Mouse (Mus musculus) MEL (cell line): Measurements from ENCODE around the gene Vmn1r232. TPM values are rescaled to one million over a fixed set of nuclear protein-coding genes. Genes with fewer than 3 reads are reported as not detected.

ENCODE experiments used
- DNase-seq: peaks from one replicate; pipeline ENCODE4 v3.0.0; 2011; ENCODE audit warnings: low read depth, low spot score
- H3K27ac ChIP-seq: 2 replicates; pipeline ENCODE4 v1.5.1; 2012; ENCODE audit warnings: low read depth, mild to moderate bottlenecking, control low read depth, low read length, moderate library complexity; ENCODE audit not compliant: control insufficient read depth
- H3K27me3 ChIP-seq, 2 experiments: fragments of 150-350 bp in 1 of 2; sonication (generic) in 1 of 2; 2 replicates each; pipeline ENCODE4 v1.6.1; 2012; ENCODE audit warnings: low read length in 2 of 2, mild to moderate bottlenecking in 2 of 2, improper control_type of control experiment in 1 of 2, moderate library complexity in 1 of 2; ENCODE audit not compliant: insufficient read depth in 2 of 2, control insufficient read depth in 1 of 2
- H3K36me3 ChIP-seq, 2 experiments: 2 replicates each; pipeline ENCODE4 v1.6.1; 2012 to 2014; ENCODE audit warnings: low read length in 2 of 2, improper control_type of control experiment in 1 of 2, inconsistent platforms in 1 of 2, mild to moderate bottlenecking in 1 of 2; ENCODE audit not compliant: insufficient read depth in 2 of 2, control insufficient read depth in 1 of 2
- H3K4me1 ChIP-seq, 2 experiments: fragments of 150-350 bp in 1 of 2; sonication (generic) in 1 of 2; 2 replicates each; pipeline ENCODE4 v1.6.1; 2012; ENCODE audit warnings: low read length in 2 of 2, improper control_type of control experiment in 1 of 2, mild to moderate bottlenecking in 1 of 2; ENCODE audit not compliant: insufficient read depth in 2 of 2, control insufficient read depth in 1 of 2
- H3K4me3 ChIP-seq, 2 experiments: fragments of 150-350 bp in 1 of 2; sonication (generic) in 1 of 2; 2 replicates each; pipeline ENCODE4 v1.5.1; 2012; ENCODE audit warnings: low read depth in 2 of 2, low read length in 2 of 2, mild to moderate bottlenecking in 2 of 2, moderate library complexity in 2 of 2, control low read depth in 1 of 2, improper control_type of control experiment in 1 of 2; ENCODE audit not compliant: control insufficient read depth in 1 of 2, insufficient read depth in 1 of 2
- H3K79me2 ChIP-seq: 2 replicates; pipeline ENCODE4 v1.6.1; 2012; ENCODE audit warnings: mild to moderate bottlenecking, low read length, moderate library complexity; ENCODE audit not compliant: control insufficient read depth, poor library complexity, insufficient read depth
- H3K9ac ChIP-seq: 2 replicates; pipeline ENCODE4 v1.6.1; 2012; ENCODE audit warnings: low read depth, mild to moderate bottlenecking, control low read depth, low read length, moderate library complexity; ENCODE audit not compliant: control insufficient read depth, poor library complexity, severe bottlenecking
- H3K9me3 ChIP-seq: fragments of 150-350 bp; sonication (generic); replicated peaks from 2 replicates; pipeline ENCODE4 v1.6.1; 2012; ENCODE audit warnings: mild to moderate bottlenecking, low read length, improper control_type of control experiment, moderate library complexity; ENCODE audit not compliant: insufficient read depth
- CHD2 ChIP-seq: IDR thresholded peaks from 2 replicates; pipeline ENCODE4 v1.6.1; 2011; ENCODE audit warnings: low read length, improper control_type of control experiment
- ELF1 ChIP-seq: IDR thresholded peaks from 2 replicates; pipeline ENCODE4 v1.6.1; 2014; ENCODE audit warnings: low read depth, mild to moderate bottlenecking, inconsistent platforms, low read length, improper control_type of control experiment, moderate library complexity
- ETS1 ChIP-seq: IDR thresholded peaks from 2 replicates; pipeline ENCODE4 v1.6.1; 2012; ENCODE audit warnings: low read depth, mild to moderate bottlenecking, inconsistent platforms, low read length, improper control_type of control experiment, moderate library complexity
- GABPA ChIP-seq: IDR thresholded peaks from 2 replicates; pipeline ENCODE4 v1.6.1; 2012; ENCODE audit warnings: low read depth, mild to moderate bottlenecking, inconsistent platforms, low read length, improper control_type of control experiment, moderate library complexity
- HCFC1 ChIP-seq: IDR thresholded peaks from 2 replicates; pipeline ENCODE4 v1.6.1; 2012; ENCODE audit warnings: low read depth, mild to moderate bottlenecking, inconsistent platforms, low read length, improper control_type of control experiment, moderate library complexity
- JUND ChIP-seq: IDR thresholded peaks from 2 replicates; pipeline ENCODE4 v1.6.1; 2011; ENCODE audit warnings: low read depth, mild to moderate bottlenecking, improper control_type of control experiment, low read length
- MAZ ChIP-seq: IDR thresholded peaks from 2 replicates; pipeline ENCODE4 v1.6.1; 2012; ENCODE audit warnings: low read depth, mild to moderate bottlenecking, inconsistent platforms, low read length, improper control_type of control experiment
- MXI1 ChIP-seq: IDR thresholded peaks from 2 replicates; pipeline ENCODE4 v1.6.1; 2011; ENCODE audit warnings: mild to moderate bottlenecking, low read depth, low read length, improper control_type of control experiment
- MYC ChIP-seq: IDR thresholded peaks from 2 replicates; pipeline ENCODE4 v1.6.1; 2011; ENCODE audit warnings: low read depth, mild to moderate bottlenecking, low read length, improper control_type of control experiment, moderate library complexity
- NELFE ChIP-seq: IDR thresholded peaks from 2 replicates; pipeline ENCODE4 v1.6.1; 2011; ENCODE audit warnings: low read depth, low read length, improper control_type of control experiment
- NRF1 ChIP-seq: IDR thresholded peaks from 2 replicates; pipeline ENCODE4 v1.6.1; 2014; ENCODE audit warnings: low read depth, mild to moderate bottlenecking, inconsistent platforms, low read length, improper control_type of control experiment, moderate library complexity; ENCODE audit not compliant: poor library complexity, insufficient read depth, severe bottlenecking
- POLR2AphosphoS2 ChIP-seq: IDR thresholded peaks from 2 replicates; pipeline ENCODE4 v1.6.1; 2011; ENCODE audit warnings: low read length, improper control_type of control experiment
- SMC3 ChIP-seq: IDR thresholded peaks from 2 replicates; pipeline ENCODE4 v1.6.1; 2011; ENCODE audit warnings: low read depth, low read length, improper control_type of control experiment
- USF1 ChIP-seq: IDR thresholded peaks from 2 replicates; pipeline ENCODE4 v1.6.1; 2014; ENCODE audit warnings: low read depth, mild to moderate bottlenecking, inconsistent platforms, low read length, improper control_type of control experiment, moderate library complexity
- ZC3H11A ChIP-seq: IDR thresholded peaks from 2 replicates; pipeline ENCODE4 v1.6.1; 2012; ENCODE audit warnings: low read depth, mild to moderate bottlenecking, inconsistent platforms, low read length, improper control_type of control experiment
- ZMIZ1 ChIP-seq: IDR thresholded peaks from 2 replicates; pipeline ENCODE4 v1.6.1; 2012; ENCODE audit warnings: low read depth, mild to moderate bottlenecking, inconsistent platforms, low read length, improper control_type of control experiment, moderate library complexity
- ZNF384 ChIP-seq: IDR thresholded peaks from 2 replicates; pipeline ENCODE4 v1.6.1; 2012; ENCODE audit warnings: low read depth, mild to moderate bottlenecking, inconsistent platforms, low read length, improper control_type of control experiment
- polyA plus RNA-seq, 2 experiments: library from polyadenylated mRNA; stranded (reverse) in 1 of 2; unstranded in 1 of 2; fragments of >175 nt in 1 of 2; fragments of >200 nt in 1 of 2; gene quantifications; 2 replicates each; pipeline versions ENCODE4 v1.2.1 to v1.2.4; 2012; ENCODE audit warnings: low replicate concordance in 2 of 2, low read depth in 1 of 2; ENCODE audit not compliant: insufficient read length in 2 of 2, insufficient read depth in 1 of 2, missing spikeins in 1 of 2
- total RNA-seq: library from RNA; depleted of rRNA; stranded (reverse); fragments of 300-350 nt; gene quantifications from 2 replicates; pipeline ENCODE4 v1.2.3, GENCODE M21; 2012; rRNA removed

Vmn1r232 gene
- total and polyA plus RNA-seq, 3 experiments = not detected

- TF ChIP-seq ETS1 (0 out of 2 replicates have a peak, but pooled peaks have one; percentile 7), NRF1 (peak; percentile 22; the same call in 1 of the 2 replicates), ELF1 (peak; percentile 83), ZNF384 (no peak), MYC (peak; percentile 20; the same call in 1 of the 2 replicates), USF1 (no peak), HCFC1 (peak; percentile 82), MAZ (no peak), ZMIZ1 (no peak; the same call in 1 of the 2 replicates)
These were observed 25.7 kb upstream of the Vmn1r232 start, which contains the start of gene Ppp2r1a (continued) for GRCm38 (mm10) chr17:20944985-20945891.

GRCm38 (mm10) chr17:20944226-20944625 lies 24.7 kb upstream of the Vmn1r232 start:
- TF ChIP-seq ZMIZ1 (no peak), NELFE (no peak)
- H3K9me3 ChIP-seq = no peaks in the 10 kb centered on the region
- peak overlapping the region; percentile 93; the same call in 1 of the 2 replicates for H3K27ac ChIP-seq
- DNase-seq = peak; percentile 44
- no peaks in the 10 kb centered on the region for H3K27me3 ChIP-seq
- H3K4me3 ChIP-seq = peak overlapping the region; percentile 78 to 83
- H3K4me1 ChIP-seq = peaks cover 4 to 11% of the 10 kb centered on the region in 2 experiments
- peaks cover 0 to 18% of the 10 kb centered on the region in 2 experiments; a peak in 2 of 4 replicates for H3K36me3 ChIP-seq
- peak overlapping the region; percentile 83 for H3K9ac ChIP-seq
- peaks cover 33% of the 10 kb centered on the region for H3K79me2 ChIP-seq

- no peak within 1 kb of the TSS for H3K27ac ChIP-seq
- no peaks in the 10 kb centered on the region for H3K36me3 ChIP-seq
- no peaks in the 10 kb centered on the region for H3K27me3 ChIP-seq
- no peak for DNase-seq
- no peaks in the 10 kb centered on the region for H3K9me3 ChIP-seq
- TF ChIP-seq ZMIZ1 = no peak
- no peak for TF ChIP-seq USF1
- no peak for TF ChIP-seq MXI1
- no peak for TF ChIP-seq POLR2AphosphoS2
- no peak for TF ChIP-seq SMC3
- TF ChIP-seq CHD2 = no peak
- TF ChIP-seq GABPA = no peak
- TF ChIP-seq ZC3H11A = no peak
- TF ChIP-seq JUND = no peak
- TF ChIP-seq HCFC1 = no peak
- TF ChIP-seq, all 39 proteins: peak for 0
- Histone ChIP-seq H3K9ac (no peak within 1 kb of the TSS), H3K4me1 (no peaks in the 10 kb centered on the region), H3K4me3 (no peak within 1 kb of the TSS), H3K79me2 (no peaks in the 10 kb centered on the region)
These were observed 14.5 kb downstream of the Vmn1r232 start, which contains the start of gene Vmn1r231 for GRCm38 (mm10) chr17:20904991-20905390. Gene Vmn1r231, minus strand, starts transcription at chr17:20905091.

Other genes starting within 250 kb of the Vmn1r232 start
- gene Vmn1r226, start 236.9 kb downstream of the Vmn1r232 start, total RNA-seq = not detected in 2 replicates
- not detected for gene Vmn1r226, start 236.9 kb downstream of the Vmn1r232 start, polyA plus RNA-seq
- gene Vmn1r227, start 189.9 kb downstream of the Vmn1r232 start, total RNA-seq = not detected in 2 replicates
- gene Vmn1r227, start 189.9 kb downstream of the Vmn1r232 start, polyA plus RNA-seq = under 1 TPM in 1 of 2 experiments, not detected in 1; 0.01 TPM
- gene Vmn1r228, start 133.6 kb downstream of the Vmn1r232 start, total RNA-seq = not detected in 2 replicates
- gene Vmn1r228, start 133.6 kb downstream of the Vmn1r232 start, polyA plus RNA-seq = not detected
- gene Vmn1r229, start 108.2 kb downstream of the Vmn1r232 start, total RNA-seq = not detected in 2 replicates
- gene Vmn1r229, start 108.2 kb downstream of the Vmn1r232 start, polyA plus RNA-seq = under 1 TPM in 1 of 2 experiments, not detected in 1; 0.01 TPM
- gene Vmn1r230, start 79.3 kb downstream of the Vmn1r232 start, total RNA-seq = not detected in 2 replicates
- not detected for gene Vmn1r230, start 79.3 kb downstream of the Vmn1r232 start, polyA plus RNA-seq
- not detected in 2 replicates for gene Vmn1r231, start 14.6 kb downstream of the Vmn1r232 start, total RNA-seq
- gene Vmn1r231, start 14.6 kb downstream of the Vmn1r232 start, polyA plus RNA-seq = not detected
- 152 and 154 TPM in 2 replicates for gene Ppp2r1a, start 25.6 kb upstream of the Vmn1r232 start, total RNA-seq
- gene Ppp2r1a, start 25.6 kb upstream of the Vmn1r232 start, polyA plus RNA-seq = 100 to 1,000 TPM in 1 of 2 experiments, not detected in 1; 312 TPM
- gene Vmn1r233, start 76.8 kb upstream of the Vmn1r232 start, total RNA-seq = not detected in 2 replicates
- not detected for gene Vmn1r233, start 76.8 kb upstream of the Vmn1r232 start, polyA plus RNA-seq
- gene Zfp160, start 89.2 kb upstream of the Vmn1r232 start, total RNA-seq = 9.1 and 11.6 TPM in 2 replicates
- gene Zfp160, start 89.2 kb upstream of the Vmn1r232 start, polyA plus RNA-seq = 1 to 10 TPM in 1 of 2 experiments, not detected in 1; 7.7 TPM